In genomic region chr14:23107466-23107865, GRCm38 (mm10) we compare ENCODE assay signal across 28 mouse cellular contexts.
DNase-seq lines count a peak whose midpoint lies in the region; ATAC-seq and TF ChIP-seq lines count a peak whose summit lies in the region.
"Had no signal": no experiment of that assay in that cellular context is flagged by ENCODE, and none has a peak within 500 bp of the region (broad histone marks: within the 10 kb centered on the region; RNA-seq: fewer than 3 reads in every experiment).

No protein-coding gene starts in this region.

- H3K9me3 ChIP-seq in midbrain, postnatal 0 days (ENCODE audit: low read length): no peaks in the 10 kb centered on the region
- H3K9me3 ChIP-seq in midbrain, embryonic 11.5 days (ENCODE audit: control insufficient read depth, low read length): no peaks in the 10 kb centered on the region
- H3K9me3 ChIP-seq: forebrain, embryonic 10.5 days; heart, embryonic 15.5 days; hindbrain, embryonic 15.5 days; intestine, embryonic 15.5 days; limb, embryonic 13.5 days; liver, embryonic 12.5 days; midbrain, embryonic 10.5 days; neural tube, embryonic 13.5 days; stomach, embryonic 15.5 days had no signal

- no peak overlapping the region for H3K9ac ChIP-seq in midbrain, postnatal 0 days (replicated peaks; ENCODE audit: low read length, poor library complexity, severe bottlenecking)
- H3K9ac ChIP-seq in midbrain, embryonic 11.5 days (ENCODE audit: low read length): no peak overlapping the region
- H3K9ac ChIP-seq: heart, embryonic 15.5 days; hindbrain, embryonic 15.5 days; intestine, embryonic 15.5 days; limb, embryonic 13.5 days; liver, embryonic 12.5 days; neural tube, embryonic 13.5 days; stomach, embryonic 15.5 days had no signal

- no peak for TF ChIP-seq CTCF in midbrain, postnatal 0 days (IDR thresholded peaks at IDR 0.05)

- peak; percentile 38; the same call in 1 of the 2 replicates for ATAC-seq in frontal cortex, adult (ENCODE audit: low TSS enrichment)
- ATAC-seq in midbrain, postnatal 0 days (ENCODE audit: low FRiP score): no peak
- no peak for ATAC-seq in midbrain, embryonic 11.5 days (ENCODE audit: low FRiP score)
- ATAC-seq: forebrain, embryonic 16.5 days; intestine, embryonic 15.5 days; liver, embryonic 12.5 days had no signal

- H3K4me3 ChIP-seq in midbrain, postnatal 0 days (ENCODE audit: low read depth, low read length): no peak overlapping the region
- no peak overlapping the region for H3K4me3 ChIP-seq in midbrain, embryonic 11.5 days (ENCODE audit: low read depth, low read length)
- H3K4me3 ChIP-seq: forebrain, embryonic 10.5 days; heart, embryonic 15.5 days; hindbrain, embryonic 15.5 days; intestine, embryonic 15.5 days; layer of hippocampus, adult 2 months; limb, embryonic 13.5 days; liver, embryonic 12.5 days; midbrain, embryonic 10.5 days; myocyte; neural tube, embryonic 13.5 days; stomach, embryonic 15.5 days had no signal

- 53% methylated on average over 4 of the region's 4 CpGs for WGBS in midbrain, postnatal 0 days
- 75% methylated on average over 4 of the region's 4 CpGs for WGBS in midbrain, embryonic 11.5 days

- H3K4me1 ChIP-seq in midbrain, postnatal 0 days (ENCODE audit: insufficient read depth, low read length): 0 out of 2 replicates have a peak, but pooled peaks cover 2% of the 10 kb centered on the region
- no peaks in the 10 kb centered on the region for H3K4me1 ChIP-seq in midbrain, embryonic 11.5 days (ENCODE audit: control insufficient read depth, insufficient read depth, low read length)
- H3K4me1 ChIP-seq: forebrain, embryonic 10.5 days; heart, embryonic 15.5 days; hindbrain, embryonic 15.5 days; intestine, embryonic 15.5 days; limb, embryonic 13.5 days; liver, embryonic 12.5 days; neural tube, embryonic 13.5 days; stomach, embryonic 15.5 days had no signal

- no peaks in the 10 kb centered on the region for H3K27me3 ChIP-seq in midbrain, postnatal 0 days (ENCODE audit: insufficient read depth, low read length)
- no peaks in the 10 kb centered on the region for H3K27me3 ChIP-seq in midbrain, embryonic 11.5 days (ENCODE audit: control insufficient read depth, insufficient read depth, low read length)
- H3K27me3 ChIP-seq: heart, embryonic 15.5 days; hindbrain, embryonic 15.5 days; intestine, embryonic 15.5 days; limb, embryonic 13.5 days; liver, embryonic 12.5 days; neural tube, embryonic 13.5 days; stomach, embryonic 15.5 days had no signal

- DNase-seq in frontal cortex, postnatal 25 days (ENCODE audit: low spot score in 2 of 2): no peak
- DNase-seq in midbrain, postnatal 0 days (ENCODE audit: low spot score): peak; percentile 15
- DNase-seq in midbrain, embryonic 11.5 days (ENCODE audit: low spot score, missing footprints): no peak
- DNase-seq in cerebellum, adult 9-11 months: peak; percentile 64
- no peak for DNase-seq in spleen, postnatal 4 days (ENCODE audit: low spot score in 2 of 2)
- DNase-seq in adrenal gland, adult 2 months: no peak
- DNase-seq in urinary bladder, adult 2 months (ENCODE audit: low spot score): no peak
- DNase-seq: adrenal gland, postnatal 25 days; heart, postnatal 36 days; kidney, adult 8-10 months; kidney, postnatal 10 days; layer of hippocampus, postnatal 36 days; lung, adult 18-20 months; lung, postnatal 10 days; retina, postnatal 1 day had no signal

- H3K36me3 ChIP-seq in midbrain, postnatal 0 days (ENCODE audit: insufficient read depth, low read length): no peaks in the 10 kb centered on the region
- no peaks in the 10 kb centered on the region for H3K36me3 ChIP-seq in midbrain, embryonic 11.5 days (ENCODE audit: control insufficient read depth, insufficient read depth, low read length)
- H3K36me3 ChIP-seq: forebrain, embryonic 10.5 days; heart, embryonic 15.5 days; hindbrain, embryonic 15.5 days; intestine, embryonic 15.5 days; limb, embryonic 13.5 days; liver, embryonic 12.5 days; midbrain, embryonic 10.5 days; neural tube, embryonic 13.5 days; stomach, embryonic 15.5 days had no signal

- no peak overlapping the region for H3K27ac ChIP-seq in midbrain, postnatal 0 days (ENCODE audit: low read depth, low read length)
- no peak overlapping the region for H3K27ac ChIP-seq in midbrain, embryonic 11.5 days (ENCODE audit: low read depth, low read length)
- H3K27ac ChIP-seq: forebrain, embryonic 10.5 days; heart, embryonic 15.5 days; hindbrain, embryonic 15.5 days; intestine, embryonic 15.5 days; layer of hippocampus, adult 2 months; limb, embryonic 13.5 days; liver, embryonic 12.5 days; midbrain, embryonic 10.5 days; neural tube, embryonic 13.5 days; stomach, embryonic 15.5 days had no signal

- H3K4me2 ChIP-seq in midbrain, postnatal 0 days (ENCODE audit: low read depth, low read length, poor library complexity, severe bottlenecking): no peak overlapping the region
- H3K4me2 ChIP-seq in midbrain, embryonic 11.5 days: no peak overlapping the region
- H3K4me2 ChIP-seq: heart, embryonic 15.5 days; hindbrain, embryonic 15.5 days; intestine, embryonic 15.5 days; limb, embryonic 13.5 days; liver, embryonic 12.5 days; neural tube, embryonic 13.5 days; stomach, embryonic 15.5 days had no signal

Comparison
In these comparisons a context has a peak if more than half of its experiments do, and no peak if none do; other contexts are left out.
1. DNase-seq: peak in midbrain, postnatal 0 days (single experiment) and cerebellum, adult 9-11 months (single experiment); none in frontal cortex, postnatal 25 days (0 of 2), midbrain, embryonic 11.5 days (single experiment), spleen, postnatal 4 days (0 of 2), adrenal gland, adult 2 months (single experiment) and urinary bladder, adult 2 months (single experiment).